18 mouse cellular contexts compared by ENCODE assay signal in the genomic region with DNA sequence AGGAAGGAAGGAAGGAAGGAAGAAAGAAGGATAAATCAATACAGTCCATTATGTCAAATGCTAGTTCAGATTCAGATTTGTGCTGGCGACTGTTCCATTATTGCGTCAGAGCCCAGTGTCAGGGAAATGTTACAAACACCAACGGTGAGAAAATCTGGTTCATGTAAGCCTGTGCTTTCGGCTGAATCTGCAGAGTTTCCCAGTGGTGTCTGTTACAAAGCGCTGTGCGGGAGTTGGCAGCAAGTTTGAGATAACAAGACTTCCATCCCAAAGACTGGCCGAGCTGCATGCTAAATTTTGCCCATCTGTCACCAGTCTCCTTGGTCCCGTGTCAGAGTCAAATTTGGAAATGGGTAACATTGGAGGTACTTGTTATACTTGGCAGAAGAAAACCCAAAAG.
A peak's percentile ranks its signal among the peaks of the same experiment; 100 is the strongest.
DNase-seq lines count a peak whose midpoint lies in the region; ATAC-seq and TF ChIP-seq lines count a peak whose summit lies in the region.
"Had no signal": no experiment of that assay in that cellular context is flagged by ENCODE, and none has a peak within 500 bp of the region (broad histone marks: within the 10 kb centered on the region; RNA-seq: fewer than 3 reads in every experiment).

No protein-coding gene starts in this region.

- H3K9ac ChIP-seq in heart, embryonic 16.5 days (ENCODE audit: low read length), result no peak overlapping the region
- H3K9ac ChIP-seq in heart, embryonic 12.5 days, result no peak overlapping the region
- H3K9ac ChIP-seq in midbrain, postnatal 0 days (replicated peaks; ENCODE audit: low read length, poor library complexity, severe bottlenecking), result no peak overlapping the region
- no peak overlapping the region for H3K9ac ChIP-seq in midbrain, embryonic 16.5 days (ENCODE audit: low read depth, low read length)
- H3K9ac ChIP-seq: hindbrain, embryonic 15.5 days; limb, embryonic 12.5 days; liver, embryonic 15.5 days; neural tube, embryonic 15.5 days had no signal

- WGBS in heart, embryonic 16.5 days, result 34% methylated on average over 8 of the region's 8 CpGs
- 23% methylated on average over 8 of the region's 8 CpGs for WGBS in heart, embryonic 12.5 days
- WGBS in midbrain, postnatal 0 days, result 80% methylated on average over 8 of the region's 8 CpGs
- 75% methylated on average over 8 of the region's 8 CpGs for WGBS in midbrain, embryonic 16.5 days

- no peaks in the 10 kb centered on the region for H3K27me3 ChIP-seq in heart, embryonic 16.5 days (ENCODE audit: control insufficient read depth, insufficient read depth, low read length)
- H3K27me3 ChIP-seq in heart, embryonic 12.5 days (replicated peaks), result no peaks in the 10 kb centered on the region
- no peaks in the 10 kb centered on the region for H3K27me3 ChIP-seq in midbrain, postnatal 0 days (ENCODE audit: insufficient read depth, low read length)
- H3K27me3 ChIP-seq in midbrain, embryonic 16.5 days (ENCODE audit: control insufficient read depth, insufficient read depth, low read depth, low read length), result no peaks in the 10 kb centered on the region
- H3K27me3 ChIP-seq: CH12.LX; hindbrain, embryonic 15.5 days; limb, embryonic 12.5 days; liver, embryonic 15.5 days; megakaryocyte, embryonic 14.5 days; neural tube, embryonic 15.5 days had no signal

- no peak for ATAC-seq in heart, embryonic 16.5 days (replicated peaks; ENCODE audit: extremely low read depth, insufficient read depth, low FRiP score)
- ATAC-seq in heart, embryonic 12.5 days (ENCODE audit: insufficient number of reproducible peaks, low FRiP score), result no peak
- ATAC-seq in midbrain, postnatal 0 days (ENCODE audit: low FRiP score), result no peak
- no peak for ATAC-seq in midbrain, embryonic 16.5 days

- H3K36me3 ChIP-seq in heart, embryonic 16.5 days (ENCODE audit: control insufficient read depth, insufficient read depth), result no peaks in the 10 kb centered on the region
- no peaks in the 10 kb centered on the region for H3K36me3 ChIP-seq in heart, embryonic 12.5 days
- no peaks in the 10 kb centered on the region for H3K36me3 ChIP-seq in midbrain, postnatal 0 days (ENCODE audit: insufficient read depth, low read length)
- H3K36me3 ChIP-seq in midbrain, embryonic 16.5 days (ENCODE audit: control insufficient read depth, insufficient read depth, low read length), result no peaks in the 10 kb centered on the region
- H3K36me3 ChIP-seq: hindbrain, embryonic 15.5 days; limb, embryonic 12.5 days; liver, embryonic 15.5 days; neural tube, embryonic 15.5 days had no signal

- no peak overlapping the region for H3K27ac ChIP-seq in heart, embryonic 16.5 days (ENCODE audit: low read length)
- no peak overlapping the region for H3K27ac ChIP-seq in heart, embryonic 12.5 days (ENCODE audit: poor library complexity, severe bottlenecking)
- H3K27ac ChIP-seq in midbrain, postnatal 0 days (ENCODE audit: low read depth, low read length), result no peak overlapping the region
- no peak overlapping the region for H3K27ac ChIP-seq in midbrain, embryonic 16.5 days (ENCODE audit: low read length)
- H3K27ac ChIP-seq: hindbrain, embryonic 15.5 days; limb, embryonic 12.5 days; liver, embryonic 15.5 days; neural tube, embryonic 15.5 days had no signal

- TF ChIP-seq CTCF in midbrain, postnatal 0 days (IDR thresholded peaks at IDR 0.05), result no peak

- H3K4me3 ChIP-seq in heart, embryonic 16.5 days (ENCODE audit: low read length), result no peak overlapping the region
- no peak overlapping the region for H3K4me3 ChIP-seq in heart, embryonic 12.5 days
- no peak overlapping the region for H3K4me3 ChIP-seq in midbrain, postnatal 0 days (ENCODE audit: low read depth, low read length)
- no peak overlapping the region for H3K4me3 ChIP-seq in midbrain, embryonic 16.5 days (ENCODE audit: low read depth, low read length)
- H3K4me3 ChIP-seq: hindbrain, embryonic 15.5 days; limb, embryonic 12.5 days; liver, embryonic 15.5 days; megakaryocyte, embryonic 14.5 days; neural tube, embryonic 15.5 days had no signal

- no peaks in the 10 kb centered on the region for H3K9me3 ChIP-seq in heart, embryonic 16.5 days (replicated peaks; ENCODE audit: control insufficient read depth, low read length)
- H3K9me3 ChIP-seq in heart, embryonic 12.5 days (replicated peaks), result no peaks in the 10 kb centered on the region
- H3K9me3 ChIP-seq in midbrain, postnatal 0 days (ENCODE audit: low read length), result no peaks in the 10 kb centered on the region
- no peaks in the 10 kb centered on the region for H3K9me3 ChIP-seq in midbrain, embryonic 16.5 days (replicated peaks; ENCODE audit: control insufficient read depth, low read length, poor library complexity, severe bottlenecking)
- H3K9me3 ChIP-seq: hindbrain, embryonic 15.5 days; limb, embryonic 12.5 days; liver, embryonic 15.5 days; neural tube, embryonic 15.5 days had no signal

- peak overlapping the region; percentile 12; the same call in 1 of the 2 replicates for H3K4me2 ChIP-seq in heart, embryonic 16.5 days (ENCODE audit: low read depth, low read length)
- no peak overlapping the region for H3K4me2 ChIP-seq in heart, embryonic 12.5 days
- no peak overlapping the region for H3K4me2 ChIP-seq in midbrain, postnatal 0 days (ENCODE audit: low read depth, low read length, poor library complexity, severe bottlenecking)
- H3K4me2 ChIP-seq in midbrain, embryonic 16.5 days (ENCODE audit: low read length), result no peak overlapping the region
- H3K4me2 ChIP-seq: hindbrain, embryonic 15.5 days; limb, embryonic 12.5 days; liver, embryonic 15.5 days; neural tube, embryonic 15.5 days had no signal

- peak; percentile 7 for DNase-seq in adrenal gland, postnatal 10 days
- DNase-seq in adrenal gland, postnatal 25 days, result no peak
- peak; percentile 41 for DNase-seq in midbrain, postnatal 0 days (ENCODE audit: low spot score)
- peak; percentile 32 for DNase-seq in telencephalon, adult 2 months (ENCODE audit: low read depth, low spot score)
- DNase-seq in embryo, embryonic 9.5 days (ENCODE audit: extremely low spot score), result no peak
- DNase-seq: heart, postnatal 14 days; kidney, adult 9 months; right cerebral cortex, adult 18-20 months; thymus, adult 2 months had no signal

- H3K4me1 ChIP-seq in heart, embryonic 16.5 days (ENCODE audit: control insufficient read depth, insufficient read depth, low read length), result no peaks in the 10 kb centered on the region
- no peaks in the 10 kb centered on the region for H3K4me1 ChIP-seq in heart, embryonic 12.5 days (replicated peaks)
- no peaks in the 10 kb centered on the region for H3K4me1 ChIP-seq in midbrain, postnatal 0 days (ENCODE audit: insufficient read depth, low read length)
- no peaks in the 10 kb centered on the region for H3K4me1 ChIP-seq in midbrain, embryonic 16.5 days (ENCODE audit: control insufficient read depth, insufficient read depth, low read length)
- H3K4me1 ChIP-seq: hindbrain, embryonic 15.5 days; liver, embryonic 15.5 days; megakaryocyte, embryonic 14.5 days; neural tube, embryonic 15.5 days had no signal

Comparison
In these comparisons a context has a peak if more than half of its experiments do, and no peak if none do; other contexts are left out.
1. DNase-seq: peak in adrenal gland, postnatal 10 days (single experiment), midbrain, postnatal 0 days (single experiment) and telencephalon, adult 2 months (single experiment); none in adrenal gland, postnatal 25 days (single experiment) and embryo, embryonic 9.5 days (single experiment).